Mouse (Mus musculus) inflammation-experienced regulatory T-cells, adult 6 months (primary cell): ENCODE measurements at regions not wholly inside any gene's neighbourhood (a gene's known extent, or its start where the extent isn't known, plus 50 kb on each side); places are given as distances from the start of the nearest gene placed in this dataset.
A peak's percentile ranks its signal among the peaks of the same experiment; 100 is the strongest.

Experiments used
- ATAC-seq: one replicate; pipeline ENCODE4 v1.8.0; 2017

DNA sequence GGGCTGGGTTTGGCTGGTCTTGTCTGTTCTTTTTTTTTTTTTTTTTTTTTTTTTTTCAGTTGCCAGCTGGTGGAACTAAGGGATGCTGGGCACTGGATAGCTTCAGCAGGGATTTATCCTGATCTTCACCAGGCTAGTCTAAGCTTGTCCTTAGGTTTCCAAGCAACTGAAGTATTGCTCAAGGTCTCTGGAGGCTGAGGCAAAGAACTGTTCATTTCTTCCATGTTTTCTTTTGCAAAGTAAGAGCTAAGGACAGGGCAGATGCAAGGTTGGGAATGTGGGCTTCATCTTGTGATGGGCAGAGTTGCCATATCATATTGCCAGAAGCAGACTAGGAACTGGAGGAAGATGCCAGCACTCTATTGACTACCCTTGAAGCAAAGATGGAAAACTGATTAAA, 1378.1 kb downstream of the Gsdmc2 start:
- ATAC-seq = no peak

- peak; percentile 40 for ATAC-seq
Measured at GRCm38 (mm10) chr15:62465026-62465839, 1379.7 kb downstream of the Gsdmc2 start.

- no peak for ATAC-seq
Measured at GRCm38 (mm10) chr15:62462698-62463097, 1382.3 kb downstream of the Gsdmc2 start.

- ATAC-seq = no peak
Measured at GRCm38 (mm10) chr15:62461398-62462051, 1383.5 kb downstream of the Gsdmc2 start.

DNA sequence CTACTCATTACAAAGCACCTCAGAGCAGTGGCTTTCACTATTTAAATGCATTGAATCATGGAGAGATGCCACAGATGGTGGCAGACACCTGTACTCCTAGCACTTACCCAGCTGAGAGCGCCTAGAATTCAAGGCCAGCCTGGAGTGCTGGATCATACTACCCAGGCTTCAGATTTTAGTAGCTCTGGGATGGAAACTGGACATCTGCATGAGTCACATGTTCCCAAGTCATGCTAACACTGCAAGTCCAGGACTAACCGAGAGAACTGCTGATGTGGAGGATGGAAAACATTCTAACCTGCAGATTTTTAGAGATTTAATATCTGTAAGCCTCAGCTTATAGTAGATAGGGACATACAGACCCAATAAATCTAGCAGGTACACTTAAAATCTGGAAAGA, 1384.3 kb downstream of the Gsdmc2 start:
- ATAC-seq = no peak

DNA sequence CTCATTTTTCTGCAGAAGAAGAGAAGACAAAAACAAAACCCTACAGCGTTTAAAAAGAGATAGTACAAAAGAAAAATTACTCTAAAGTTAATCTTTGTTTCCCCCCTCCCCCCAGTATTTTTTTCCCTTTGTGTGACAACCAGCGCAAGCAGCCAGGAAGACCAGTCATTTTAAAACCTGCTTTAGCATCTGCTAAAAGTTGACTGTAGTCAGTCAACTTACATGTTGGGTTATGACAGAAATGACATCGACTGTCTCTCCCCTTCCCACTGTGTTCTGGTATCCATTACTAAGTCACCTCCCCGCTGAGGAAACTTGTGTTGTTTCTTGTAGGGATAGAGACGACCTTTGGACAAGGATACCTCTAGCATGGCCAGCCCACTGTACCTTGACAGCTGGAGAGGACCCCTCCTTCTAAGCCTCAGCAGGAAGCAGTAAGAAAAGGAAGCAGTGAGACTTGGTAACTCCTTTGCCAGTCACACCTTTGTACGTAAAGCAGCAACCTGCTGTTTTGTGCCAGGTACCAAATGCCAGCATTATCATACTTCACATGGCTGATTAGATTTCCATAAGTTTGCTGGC, 1384.9 kb downstream of the Gsdmc2 start:
- ATAC-seq = peak; percentile 4

DNA sequence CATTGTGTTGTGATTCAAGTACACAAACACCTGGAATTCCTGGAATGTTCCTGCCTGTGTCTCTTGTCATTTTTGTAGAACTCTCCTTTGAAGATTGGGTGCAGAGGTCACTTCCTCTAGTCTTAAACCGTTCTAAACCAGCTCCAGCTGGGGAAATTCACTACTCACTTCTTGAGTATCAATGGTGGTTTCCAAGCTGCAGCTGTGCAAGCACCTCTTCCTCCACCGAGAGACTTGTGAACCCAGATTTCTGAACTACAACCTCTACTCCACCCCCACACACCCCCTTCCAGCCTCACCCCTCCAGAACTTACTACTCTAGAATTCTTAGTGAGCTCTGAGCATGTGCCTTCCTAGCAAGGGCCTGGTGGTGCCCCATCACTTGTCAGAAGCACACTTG, 1387.0 kb downstream of the Gsdmc2 start:
- no peak for ATAC-seq

DNA sequence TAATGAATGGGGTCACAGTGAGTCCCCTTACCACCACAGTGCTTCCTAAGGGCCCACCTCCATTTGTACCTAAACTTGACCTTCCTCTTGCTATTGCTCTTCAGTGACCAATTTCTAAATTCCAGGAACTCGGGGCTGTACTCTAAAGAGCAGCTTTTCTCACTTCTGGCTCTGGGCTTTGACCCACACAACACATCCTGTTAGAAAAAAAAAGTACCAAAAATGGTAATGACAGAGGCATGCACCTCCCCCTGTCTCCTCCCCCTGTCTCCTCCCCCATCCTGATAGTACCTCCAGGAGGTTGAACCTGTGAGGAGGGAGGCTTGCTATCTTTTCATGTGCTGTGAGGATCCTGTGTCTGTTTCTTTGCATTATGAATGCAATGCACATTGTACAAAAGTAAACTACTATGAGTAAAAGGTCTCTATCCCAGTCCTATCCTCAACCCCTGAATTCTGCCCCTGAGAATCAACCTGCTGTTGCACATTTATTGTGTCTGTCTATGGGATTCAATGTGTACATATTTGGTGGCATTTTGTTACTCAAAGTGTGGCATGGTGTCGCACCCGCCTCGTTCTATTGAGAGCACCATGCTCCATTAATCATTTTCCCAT, 1387.8 kb downstream of the Gsdmc2 start:
- ATAC-seq = peak; percentile 97

DNA sequence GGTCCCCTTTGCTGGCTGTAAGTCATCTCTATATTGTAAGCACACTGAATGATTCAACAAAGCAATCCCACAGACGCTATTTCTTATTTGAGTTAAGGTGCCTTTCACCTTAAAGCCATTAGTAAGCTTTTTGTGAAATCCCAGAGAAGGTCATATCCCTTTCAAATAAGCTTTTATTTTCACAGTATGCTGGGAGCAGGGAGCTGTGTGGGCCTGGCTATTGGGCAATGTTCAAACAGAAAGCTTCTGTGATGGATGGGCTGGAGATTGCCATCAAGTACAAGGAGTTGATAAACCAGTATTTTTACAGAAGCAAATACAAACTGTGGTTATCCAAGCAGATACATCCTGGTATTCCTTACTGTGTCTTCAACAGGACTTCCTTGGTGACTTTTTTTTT, 1389.0 kb downstream of the Gsdmc2 start:
- ATAC-seq = no peak

- no peak for ATAC-seq
Measured at GRCm38 (mm10) chr15:62448116-62448515, 1396.9 kb downstream of the Gsdmc2 start.

- no peak for ATAC-seq
Measured at GRCm38 (mm10) chr15:62439211-62439610, 1405.8 kb downstream of the Gsdmc2 start.

GRCm38 (mm10) chr15:62436631-62437030, 1408.3 kb downstream of the Gsdmc2 start:
- ATAC-seq = no peak

DNA sequence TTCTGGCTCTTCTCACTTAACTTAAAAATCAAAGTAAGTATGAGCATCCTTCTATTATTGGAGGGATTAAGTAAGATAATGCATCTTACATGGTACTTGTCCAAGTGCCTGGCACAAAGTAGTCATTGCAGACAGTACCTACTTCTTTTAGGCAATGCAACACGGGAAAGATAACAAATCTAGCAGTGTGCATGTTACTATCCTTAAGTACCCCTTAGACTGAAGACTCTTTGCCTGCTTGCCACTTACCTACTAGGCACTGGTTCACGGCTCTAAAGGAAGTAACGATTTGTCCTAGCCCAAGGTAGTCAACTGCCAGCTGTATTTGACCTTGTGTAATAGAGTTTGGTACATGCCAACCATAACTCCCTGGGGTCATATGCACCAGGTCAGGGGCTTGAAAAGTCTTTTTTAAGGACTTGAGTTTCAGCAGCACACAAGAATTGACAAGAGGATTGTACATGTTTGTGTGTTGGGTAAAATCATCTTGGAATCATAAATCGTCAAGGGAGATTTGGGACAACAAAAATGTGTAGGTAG, 1409.8 kb downstream of the Gsdmc2 start:
- ATAC-seq = no peak

DNA sequence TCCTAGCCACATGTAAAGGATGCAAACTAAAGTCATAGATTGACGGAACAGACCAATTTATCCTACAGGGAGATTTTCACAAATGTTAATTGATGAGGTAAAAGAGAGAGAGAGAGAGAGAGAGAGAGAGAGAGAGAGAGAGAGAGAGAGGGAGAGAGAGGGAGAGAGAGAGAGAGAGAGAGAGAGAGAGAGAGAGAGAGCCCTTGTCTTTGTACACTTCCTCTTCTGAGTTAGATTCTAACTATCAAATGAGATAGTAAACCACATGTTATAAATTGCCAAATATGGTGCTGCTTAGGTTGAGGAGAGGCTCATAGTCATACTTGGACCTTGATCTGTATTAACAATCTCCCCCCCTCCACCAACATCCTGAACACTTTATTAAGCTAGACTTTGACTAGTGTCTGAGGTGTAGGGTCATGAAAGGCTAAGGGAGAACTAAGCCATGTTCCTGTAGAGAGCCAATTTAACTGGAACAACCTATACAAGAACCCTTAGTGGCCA, 1412.2 kb downstream of the Gsdmc2 start:
- peak; percentile 46 for ATAC-seq

GRCm38 (mm10) chr15:62431150-62431678, 1413.8 kb downstream of the Gsdmc2 start:
- no peak for ATAC-seq

DNA sequence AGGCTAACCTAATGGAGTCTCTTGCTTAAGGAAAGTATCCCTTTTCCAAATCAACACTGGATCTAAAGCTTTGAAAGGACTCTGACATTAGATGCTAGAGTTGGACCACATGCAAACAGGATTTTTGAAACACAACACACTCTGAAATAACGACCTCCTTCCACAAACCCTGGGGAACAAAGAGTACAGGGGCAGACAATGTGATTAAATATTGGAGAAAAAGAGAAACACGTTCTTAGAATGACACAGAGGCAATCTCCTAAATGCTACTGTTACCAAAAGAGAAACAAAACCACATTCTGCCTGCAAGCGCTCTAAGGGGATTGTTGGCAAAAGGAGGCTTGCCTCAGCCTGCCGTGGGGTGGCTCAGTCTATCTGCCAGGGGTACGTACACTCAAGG, 1422.0 kb downstream of the Gsdmc2 start:
- ATAC-seq = no peak

DNA sequence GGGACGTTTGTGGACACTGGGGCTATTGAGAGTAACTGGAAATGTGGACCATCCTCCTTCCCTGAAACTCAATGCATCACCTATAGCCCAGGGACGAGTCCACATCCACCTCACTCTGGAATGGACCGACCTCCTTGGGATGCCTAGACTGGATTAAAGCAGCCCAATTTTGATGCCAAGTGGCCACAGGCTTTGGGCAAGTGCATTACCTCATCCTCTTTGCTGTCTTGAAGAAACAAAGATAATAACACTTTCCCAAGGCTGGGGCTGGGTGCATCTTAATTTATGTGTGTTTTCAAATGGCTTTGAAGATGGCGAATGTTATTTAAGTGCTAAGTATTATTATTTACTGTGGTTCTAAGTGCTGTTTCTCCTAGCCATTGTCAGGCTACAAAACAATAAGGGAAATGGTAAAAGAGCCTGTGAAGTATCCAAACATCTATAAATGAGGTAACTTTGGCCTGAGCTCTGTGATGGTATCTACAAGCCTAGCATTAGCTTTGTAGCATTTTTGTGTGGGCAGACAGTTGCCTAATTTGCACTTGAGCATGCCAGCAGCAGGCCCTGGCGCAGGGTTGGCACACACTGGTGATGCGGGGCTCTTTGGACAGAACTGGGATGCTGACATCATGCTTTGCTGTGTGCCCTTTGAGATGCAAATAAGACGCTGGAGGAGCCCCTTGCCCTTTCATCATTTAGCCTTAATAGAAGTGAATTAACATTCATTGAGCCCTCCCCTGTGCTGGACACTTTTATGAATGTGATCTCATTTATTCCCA, 1423.7 kb downstream of the Gsdmc2 start:
- ATAC-seq = no peak

DNA sequence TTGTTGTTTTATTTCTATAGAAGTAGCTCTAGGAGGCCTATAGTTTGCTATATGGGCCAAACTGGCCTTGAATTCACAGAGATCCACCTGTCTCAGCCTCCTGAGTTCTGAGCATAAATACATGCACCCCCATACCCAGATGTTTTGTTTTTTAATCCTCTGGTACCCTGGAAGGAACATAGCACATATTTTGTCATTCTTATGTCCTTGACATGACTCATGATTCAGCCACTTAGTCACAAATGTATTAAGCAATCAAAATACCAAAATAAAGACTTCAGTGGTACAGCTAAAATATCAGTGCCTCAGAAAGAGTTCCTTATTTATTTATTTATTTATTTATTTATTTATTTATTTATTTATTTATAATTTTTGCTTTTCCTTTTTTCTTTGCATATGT, 1428.3 kb downstream of the Gsdmc2 start:
- ATAC-seq = no peak

GRCm38 (mm10) chr15:62413694-62414093, 1431.3 kb downstream of the Gsdmc2 start:
- ATAC-seq = no peak

- no peak for ATAC-seq
Measured at GRCm38 (mm10) chr15:62402142-62402541, 1442.8 kb downstream of the Gsdmc2 start.

DNA sequence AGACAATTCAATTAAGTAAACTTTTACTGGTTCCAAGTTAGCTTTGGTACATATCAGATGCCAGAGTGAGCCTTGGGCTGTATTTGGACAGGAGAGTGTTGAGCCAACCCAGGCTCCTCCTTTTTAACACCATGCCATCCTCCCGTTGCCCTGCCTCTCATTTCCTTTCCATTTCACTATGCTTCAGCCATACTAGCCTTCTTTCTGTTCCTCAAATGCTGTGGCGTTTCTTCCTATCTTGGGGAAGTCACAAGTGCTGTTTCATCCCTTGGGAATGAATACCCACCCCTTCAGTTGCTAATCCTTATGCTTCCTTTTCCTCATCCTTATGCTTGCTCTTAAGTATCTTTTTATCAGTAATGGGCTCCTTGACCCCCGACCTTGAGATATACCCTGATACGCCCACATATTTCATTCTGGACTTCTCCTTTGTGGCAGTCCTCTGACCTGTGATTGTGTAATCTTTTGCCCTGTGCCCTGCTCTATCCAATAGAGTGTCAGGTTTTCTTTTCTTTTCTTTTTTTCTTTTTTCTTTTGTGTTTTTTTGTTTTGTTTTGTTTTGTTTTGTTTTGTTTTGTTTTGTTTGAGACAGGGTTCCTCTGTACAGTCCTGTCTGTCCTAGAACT, 1443.9 kb downstream of the Gsdmc2 start:
- ATAC-seq = no peak
